Mouse (Mus musculus): Measurements from ENCODE around the gene Prkd2.

DNA sequence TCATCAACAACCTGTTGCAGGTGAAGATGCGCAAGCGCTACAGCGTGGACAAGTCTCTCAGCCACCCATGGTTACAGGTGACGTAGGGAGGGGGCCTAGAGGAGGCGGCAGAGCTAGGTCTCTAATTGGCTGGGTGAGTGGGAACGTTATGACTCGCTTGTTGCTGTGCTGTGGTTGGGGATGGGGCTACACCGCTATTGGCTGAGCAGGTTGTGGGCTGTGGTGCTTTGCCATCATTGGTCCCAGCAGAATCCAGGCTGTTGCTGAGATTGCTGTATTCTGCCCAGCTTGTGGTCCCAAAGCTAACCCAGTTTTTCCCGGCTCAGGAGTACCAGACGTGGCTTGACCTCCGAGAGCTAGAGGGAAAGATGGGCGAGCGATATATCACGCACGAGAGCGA lies 26.8 kb downstream of the Prkd2 start:
- TF ChIP-seq GATA1 (IDR thresholded peaks at IDR 0.05; ENCODE audit: borderline replicate concordance, low read length) = no peak
- TF ChIP-seq CTCF (IDR thresholded peaks at IDR 0.05; ENCODE audit: low read depth, low read length) = no peak
- no peak for TF ChIP-seq POLR2AphosphoS5 (IDR thresholded peaks at IDR 0.05; ENCODE audit: insufficient replicate concordance, low read depth, low read length)

All from G1E (cell line).